Mouse (Mus musculus): ENCODE measurements around the gene Cdc37.

The Cdc37 gene

GRCm38 (mm10) chr9:21135329-21135890 is 14.4 kb downstream of the Cdc37 start:
- no peak for DNase-seq

- peak; percentile 87 for DNase-seq
Observed at GRCm38 (mm10) chr9:21134595-21135328, 15.0 kb downstream of the Cdc37 start.

GRCm38 (mm10) chr9:21133064-21133707 is 16.6 kb downstream of the Cdc37 start:
- DNase-seq: no peak

GRCm38 (mm10) chr9:21132102-21132775 is 17.5 kb downstream of the Cdc37 start:
- DNase-seq: peak; percentile 48

- DNase-seq: peak; percentile 98
Observed at GRCm38 (mm10) chr9:21131059-21131956, 18.5 kb downstream of the Cdc37 start, which contains the start of gene Tyk2. TSS of gene Tyk2 (minus strand) at chr9:21131243.

GRCm38 (mm10) chr9:21126259-21126627 is 23.5 kb downstream of the Cdc37 start:
- DNase-seq: peak; percentile 37

GRCm38 (mm10) chr9:21125502-21126258 is 24.1 kb downstream of the Cdc37 start:
- no peak for DNase-seq

GRCm38 (mm10) chr9:21124837-21125236 is 24.9 kb downstream of the Cdc37 start:
- DNase-seq: no peak

- DNase-seq: no peak
Observed at GRCm38 (mm10) chr9:21121483-21121882, 28.3 kb downstream of the Cdc37 start.

- no peak for DNase-seq
Observed at GRCm38 (mm10) chr9:21117073-21117472, 32.7 kb downstream of the Cdc37 start.

GRCm38 (mm10) chr9:21115105-21115504 is 34.7 kb downstream of the Cdc37 start:
- DNase-seq: no peak

GRCm38 (mm10) chr9:21114190-21114589 is 35.6 kb downstream of the Cdc37 start:
- no peak for DNase-seq

GRCm38 (mm10) chr9:21113751-21114150 is 36.0 kb downstream of the Cdc37 start:
- DNase-seq: no peak

GRCm38 (mm10) chr9:21107607-21108237 is 42.1 kb downstream of the Cdc37 start:
- DNase-seq: no peak

GRCm38 (mm10) chr9:21105760-21106564 is 43.8 kb downstream of the Cdc37 start:
- no peak for DNase-seq

GRCm38 (mm10) chr9:21104814-21105213 is 45.0 kb downstream of the Cdc37 start:
- no peak for DNase-seq

- no peak for DNase-seq
Observed at GRCm38 (mm10) chr9:21102076-21102475, 47.7 kb downstream of the Cdc37 start.

GRCm38 (mm10) chr9:21100447-21101161 is 49.2 kb downstream of the Cdc37 start:
- no peak for DNase-seq

- no peak for DNase-seq
Observed at GRCm38 (mm10) chr9:21097793-21098192, 52.0 kb downstream of the Cdc37 start.

- no peak for DNase-seq
Observed at GRCm38 (mm10) chr9:21095958-21096357, 53.8 kb downstream of the Cdc37 start.

All from lung, postnatal 36 days (tissue).